Mouse (Mus musculus) ES-E14 (cell line): ENCODE data around the gene Stip1.

Experiments
- CHD2 ChIP-seq: IDR thresholded peaks from 2 replicates; pipeline ENCODE4 v1.6.1; 2014; ENCODE audit warnings: mild to moderate bottlenecking, low read depth, low read length, inconsistent platforms
- HCFC1 ChIP-seq: IDR thresholded peaks from 2 replicates; pipeline ENCODE4 v1.6.1; 2012; ENCODE audit warnings: low read length, inconsistent platforms, borderline replicate concordance; ENCODE audit not compliant: insufficient read depth
- MAFK ChIP-seq: IDR thresholded peaks from 2 replicates; pipeline ENCODE4 v1.6.1; 2014; ENCODE audit warnings: mild to moderate bottlenecking, low read depth, low read length, inconsistent platforms; ENCODE audit not compliant: insufficient read depth
- ZC3H11A ChIP-seq: IDR thresholded peaks from 2 replicates; pipeline ENCODE4 v1.6.1; 2012; ENCODE audit warnings: low read depth, mild to moderate bottlenecking, inconsistent platforms, low read length, borderline replicate concordance

DNA sequence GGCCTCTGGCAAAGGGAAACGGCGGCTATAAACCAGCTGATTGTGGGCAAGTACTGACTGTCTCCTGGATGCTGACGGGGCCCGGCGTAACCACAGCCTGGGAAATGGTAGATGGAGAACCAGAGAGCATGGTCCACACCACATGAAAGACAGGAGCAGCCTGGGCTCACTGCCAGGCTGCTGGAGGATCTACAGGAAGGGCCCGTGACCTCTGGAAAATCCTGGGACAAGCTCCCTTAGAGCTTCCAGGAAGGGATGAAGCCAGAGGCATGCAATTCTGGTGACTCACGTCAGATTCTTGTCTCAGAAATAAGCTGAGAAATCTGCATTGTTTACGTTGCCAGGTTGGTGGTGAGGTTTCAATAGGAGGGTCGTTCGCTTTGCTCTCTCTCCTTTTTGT is 15.0 kb upstream of the Stip1 start:
- TF ChIP-seq HCFC1 (no peak), MAFK (no peak), CHD2 (no peak), ZC3H11A (no peak)
